In the genomic region with DNA sequence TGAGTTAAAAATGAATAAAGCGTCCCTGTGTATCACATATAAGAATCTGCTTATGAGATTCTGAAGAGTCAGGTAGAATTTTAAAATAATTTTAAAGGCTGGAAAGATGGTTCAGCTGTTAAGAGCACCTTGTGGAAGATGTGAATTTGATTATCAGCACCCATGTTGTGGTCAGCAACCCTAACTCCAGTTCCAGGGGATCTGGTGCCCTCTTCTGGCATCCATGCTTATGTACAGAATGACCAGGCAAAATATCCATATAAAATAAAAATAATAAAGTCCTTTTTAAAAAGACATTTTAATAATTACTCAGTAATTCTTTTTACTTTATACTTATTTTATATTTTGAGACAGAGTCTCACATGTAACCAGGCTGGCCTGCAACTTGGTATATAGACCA, we compare ENCODE assay signal across 10 mouse cellular contexts. TPM values are rescaled to one million over a fixed set of nuclear protein-coding genes. Genes with fewer than 3 reads are reported as not detected.
DNase-seq lines count a peak whose midpoint lies in the region; ATAC-seq and TF ChIP-seq lines count a peak whose summit lies in the region.
"Had no signal": no experiment of that assay in that cellular context is flagged by ENCODE, and none has a peak within 500 bp of the region (broad histone marks: within the 10 kb centered on the region; RNA-seq: fewer than 3 reads in every experiment).

No protein-coding gene starts in this region.

- H3K4me2 ChIP-seq in heart, postnatal 0 days (ENCODE audit: low read depth, low read length) = no peak overlapping the region
- H3K4me2 ChIP-seq: stomach, embryonic 15.5 days had no signal

- H3K36me3 ChIP-seq in heart, postnatal 0 days (replicated peaks; ENCODE audit: control insufficient read depth, insufficient read depth, low read length) = peaks cover 12% of the 10 kb centered on the region; the same call in 1 of the 2 replicates
- peaks cover 34% of the 10 kb centered on the region for H3K36me3 ChIP-seq in thymus, adult 2 months (ENCODE audit: control insufficient read depth, insufficient read depth, low read length)

- ATAC-seq in heart, postnatal 0 days (ENCODE audit: insufficient read depth, low read depth) = no peak

- no peak for TF ChIP-seq EP300 in heart, postnatal 0 days (IDR thresholded peaks at IDR 0.05; ENCODE audit: low read depth)

- H3K27me3 ChIP-seq in heart, postnatal 0 days (ENCODE audit: control insufficient read depth, insufficient read depth, low read length) = no peaks in the 10 kb centered on the region
- H3K27me3 ChIP-seq in thymus, adult 2 months (ENCODE audit: control insufficient read depth, insufficient read depth, low read length) = no peaks in the 10 kb centered on the region
- H3K27me3 ChIP-seq: megakaryocyte, embryonic 14.5 days; stomach, embryonic 15.5 days had no signal

- no peak for DNase-seq in heart, postnatal 0 days (ENCODE audit: low spot score)
- DNase-seq in heart, adult 9 months (ENCODE audit: low spot score in 2 of 2) = no peak
- peak; percentile 65 for DNase-seq in 416B (ENCODE audit: low read depth)
- DNase-seq in MN1 (ENCODE audit: low spot score) = peak; percentile 14
- DNase-seq in kidney, postnatal 10 days = peak; percentile 58
- no peak for DNase-seq in right cerebral cortex, adult 2 months (ENCODE audit: low spot score in 2 of 2)
- no peak for DNase-seq in Muller cell, postnatal 12 days (ENCODE audit: inconsistent ontology term)
- no peak for DNase-seq in thymus, adult 2 months

- no peak for TF ChIP-seq POLR2A in thymus, adult 2 months (IDR thresholded peaks at IDR 0.05; ENCODE audit: control insufficient read depth, extremely low read depth, insufficient read depth, low read length, poor library complexity)

- TF ChIP-seq CTCF in heart, postnatal 0 days (IDR thresholded peaks at IDR 0.05; ENCODE audit: low read depth) = peak; percentile 59
- TF ChIP-seq CTCF in thymus, adult 2 months (IDR thresholded peaks at IDR 0.05; ENCODE audit: borderline replicate concordance, control insufficient read depth, extremely low read depth, insufficient read depth, low read length, poor library complexity) = no peak

- no peak overlapping the region for H3K4me3 ChIP-seq in heart, postnatal 0 days (ENCODE audit: low read depth, low read length)
- no peak overlapping the region for H3K4me3 ChIP-seq in thymus, adult 2 months (ENCODE audit: control insufficient read depth, insufficient read depth, low read length)
- H3K4me3 ChIP-seq: megakaryocyte, embryonic 14.5 days; stomach, embryonic 15.5 days had no signal

- no peak overlapping the region for H3K27ac ChIP-seq in heart, postnatal 0 days (ENCODE audit: low read depth)
- H3K27ac ChIP-seq in thymus, adult 2 months (ENCODE audit: control insufficient read depth, insufficient read depth, low read length) = no peak overlapping the region
- H3K27ac ChIP-seq: stomach, embryonic 15.5 days had no signal

- no peaks in the 10 kb centered on the region for H3K4me1 ChIP-seq in heart, postnatal 0 days (ENCODE audit: control insufficient read depth, insufficient read depth)
- no peaks in the 10 kb centered on the region for H3K4me1 ChIP-seq in thymus, adult 2 months (replicated peaks; ENCODE audit: control insufficient read depth, insufficient read depth, low read length)
- H3K4me1 ChIP-seq: megakaryocyte, embryonic 14.5 days; stomach, embryonic 15.5 days had no signal

- no peaks in the 10 kb centered on the region for H3K9me3 ChIP-seq in heart, postnatal 0 days (replicated peaks; ENCODE audit: control insufficient read depth, low read length)
- H3K9me3 ChIP-seq: megakaryocyte, embryonic 14.5 days; stomach, embryonic 15.5 days had no signal

- 98% methylated on average over 1 of the region's 1 CpGs for WGBS in heart, postnatal 0 days
- 98% methylated on average over 1 of the region's 1 CpGs for WGBS in thymus, adult 2 months

- H3K9ac ChIP-seq in heart, postnatal 0 days (replicated peaks; ENCODE audit: low read depth, low read length) = no peak overlapping the region
- H3K9ac ChIP-seq: stomach, embryonic 15.5 days had no signal

RNA-seq across cellular contexts. Expression of gene Swt1, which starts 38.2 kb away (rescaled TPM):
- total RNA-seq in heart, postnatal 0 days (2014; rRNA removed; ENCODE audit: low replicate concordance) = 2.9 and 18.1 TPM in 2 replicates
- 15.9 TPM in 2 replicates for polyA plus RNA-seq in heart, postnatal 0 days (2015; fragmentation: Nextera tagmentation; extraction: Ambion mirVana)
- 7.7 and 10.2 TPM in 2 replicates for polyA plus RNA-seq in thymus, adult 2 months (2012; rRNA removed)

RNA-seq across cellular contexts. Expression of gene Trmt1l, which starts 38.3 kb away (rescaled TPM):
- 10.7 and 12.7 TPM in 2 replicates for total RNA-seq in heart, postnatal 0 days (2014; rRNA removed; ENCODE audit: low replicate concordance)
- polyA plus RNA-seq in heart, postnatal 0 days (2015; fragmentation: Nextera tagmentation; extraction: Ambion mirVana) = 24.2 and 26.8 TPM in 2 replicates
- polyA plus RNA-seq in thymus, adult 2 months (2012; rRNA removed) = 21.8 and 22.9 TPM in 2 replicates

RNA-seq across cellular contexts. Expression of gene Ivns1abp, which starts 45.8 kb away (rescaled TPM):
- total RNA-seq in heart, postnatal 0 days (2014; rRNA removed; ENCODE audit: low replicate concordance) = 385 and 413 TPM in 2 replicates
- 272 and 278 TPM in 2 replicates for polyA plus RNA-seq in heart, postnatal 0 days (2015; fragmentation: Nextera tagmentation; extraction: Ambion mirVana)
- 85.7 and 93.8 TPM in 2 replicates for polyA plus RNA-seq in thymus, adult 2 months (2012; rRNA removed)

Comparison
In these comparisons a context has a peak if more than half of its experiments do, and no peak if none do; other contexts are left out.
1. DNase-seq: peak in 416B (single experiment), MN1 (single experiment) and kidney, postnatal 10 days (single experiment); none in heart, postnatal 0 days (single experiment), heart, adult 9 months (0 of 2), right cerebral cortex, adult 2 months (0 of 2), Muller cell, postnatal 12 days (single experiment) and thymus, adult 2 months (single experiment).